Mouse (Mus musculus): ENCODE data around the gene Pi4kb. TPM values are rescaled to one million over a fixed set of nuclear protein-coding genes. Genes with fewer than 3 reads are reported as not detected.

Pi4kb gene
- total RNA-seq, 4 experiments from 2014 or later: 59.3 to 87.5 (median 74.9) TPM

Small RNA genes within 50 kb of the gene (microRNA-seq; reads per million reads assigned to microRNA genes)
- gene Mir7013: 3.0 to 4.5 reads per million in 2 experiments

Other genes with a start within 250 kb of the Pi4kb start
- gene Cgn, start 188.2 kb upstream of the Pi4kb start, total RNA-seq (2022): 1 to 10 TPM in 3 of 4 experiments, under 1 TPM in 1; 0.73 to 3.5 (median 1.5) TPM
- 10 to 100 TPM; 28.7 to 61.2 (median 44.1) TPM for gene Pogz, start 137.2 kb upstream of the Pi4kb start, total RNA-seq (2022)
- 100 to 1,000 TPM; 313 to 362 (median 341) TPM for gene Psmb4, start 87.8 kb upstream of the Pi4kb start, total RNA-seq (2022)
- 10 to 100 TPM; 43.1 to 69.2 (median 57.5) TPM for gene Selenbp1, start 41.7 kb upstream of the Pi4kb start, total RNA-seq (2022)
- gene Rfx5, start 20.7 kb upstream of the Pi4kb start, total RNA-seq (2022): 10 to 100 TPM; 27.2 to 56.5 (median 40.3) TPM
- 10 to 100 TPM; 33.8 to 57.6 (median 46.8) TPM for gene Zfp687, start 40.7 kb downstream of the Pi4kb start, total RNA-seq (2022)
- gene Psmd4, start 67.9 kb downstream of the Pi4kb start, total RNA-seq (2022): 100 to 1,000 TPM; 219 to 265 (median 258) TPM
- 10 to 100 TPM; 47.4 to 69.4 (median 54.9) TPM for gene Pip5k1a, start 132.2 kb downstream of the Pi4kb start, total RNA-seq (2022)
- gene Vps72, start 136.3 kb downstream of the Pi4kb start, total RNA-seq (2022): 10 to 100 TPM; 54.8 to 72.9 (median 63.4) TPM
- gene Tmod4, start 149.7 kb downstream of the Pi4kb start, total RNA-seq (2022): 1 to 10 TPM in 1 of 4 experiments, under 1 TPM in 1, not detected in 2; 0.56 to 1.5 TPM
- 10 to 100 TPM; 30.8 to 58.2 (median 43.5) TPM for gene Scnm1, start 159.3 kb downstream of the Pi4kb start, total RNA-seq (2022)
- gene Lysmd1, start 159.4 kb downstream of the Pi4kb start, total RNA-seq (2022): 10 to 100 TPM in 3 of 4 experiments, 1 to 10 TPM in 1; 8.4 to 11.4 (median 10.4) TPM
- 1 to 10 TPM; 1.8 to 5.0 (median 3.2) TPM for gene Tnfaip8l2, start 167.6 kb downstream of the Pi4kb start, total RNA-seq (2022)
- gene Sema6c, start 185.7 kb downstream of the Pi4kb start, total RNA-seq (2022): 10 to 100 TPM in 2 of 4 experiments, 1 to 10 TPM in 2; 4.0 to 13.1 (median 8.0) TPM
- 10 to 100 TPM; 21.4 to 40.8 (median 28.2) TPM for gene Gabpb2, start 243.2 kb downstream of the Pi4kb start, total RNA-seq (2022)